Mouse (Mus musculus) stomach, postnatal 0 days (tissue): ENCODE results near the gene Unc119b. TPM values are rescaled to one million over a fixed set of nuclear protein-coding genes. Genes with fewer than 3 reads are reported as not detected.

Experiments
- ATAC-seq: fragments of 200-750 bp; cut with Nextera tagmentation; 2 replicates; pipeline ENCODE4 v1.8.0; 2017; ENCODE audit not compliant: low FRiP score, low TSS enrichment
- DNase-seq: peaks from one replicate; pipeline ENCODE4 v3.0.0-alpha.2; 2016; ENCODE audit warnings: low spot score
- H3K27ac ChIP-seq: fragments of 300-500 bp; sonication (generic); replicated peaks from 2 replicates; pipeline ENCODE4 v1.5.1; 2014; ENCODE audit warnings: mild to moderate bottlenecking, control low read depth
- H3K27me3 ChIP-seq: fragments of 300-500 bp; sonication (generic); 2 replicates; pipeline ENCODE4 v1.6.1; 2014; ENCODE audit warnings: low read length; ENCODE audit not compliant: control insufficient read depth, insufficient read depth
- H3K36me3 ChIP-seq: fragments of 300-500 bp; sonication (generic); 2 replicates; pipeline ENCODE4 v1.6.1; 2014; ENCODE audit warnings: low read length, mixed read lengths; ENCODE audit not compliant: control insufficient read depth, insufficient read depth
- H3K4me1 ChIP-seq: fragments of 300-500 bp; sonication (generic); replicated peaks from 2 replicates; pipeline ENCODE4 v1.6.1; 2014; ENCODE audit warnings: antibody characterized with exemption; ENCODE audit not compliant: control insufficient read depth, insufficient read depth
- H3K4me2 ChIP-seq: fragments of 300-500 bp; sonication (generic); replicated peaks from 2 replicates; pipeline ENCODE4 v1.6.1; 2014; ENCODE audit warnings: low read depth, mild to moderate bottlenecking, control low read depth, moderate library complexity
- H3K4me3 ChIP-seq: fragments of 300-500 bp; sonication (generic); 2 replicates; pipeline ENCODE4 v1.5.1; 2014; ENCODE audit warnings: low read depth, low read length, control low read depth
- H3K9ac ChIP-seq: fragments of 300-500 bp; sonication (generic); 2 replicates; pipeline ENCODE4 v1.6.1; 2014; ENCODE audit warnings: mild to moderate bottlenecking, low read length, control low read depth, mixed read lengths
- H3K9me3 ChIP-seq: fragments of 300-500 bp; sonication (generic); 2 replicates; pipeline ENCODE4 v1.6.1; 2016; ENCODE audit warnings: low read length; ENCODE audit not compliant: control insufficient read depth
- CTCF ChIP-seq: IDR thresholded peaks from 2 replicates; pipeline ENCODE4 v1.5.1; 2016; ENCODE audit warnings: antibody characterized with exemption, low read depth, mild to moderate bottlenecking, moderate library complexity
- EP300 ChIP-seq: optimal IDR thresholded peaks from 2 replicates; pipeline ENCODE3; 2016; ENCODE audit warnings: antibody characterized with exemption
- WGBS: fragments of 180-500 bp; shearing (Covaris S2); extraction: QIAGEN DNeasy Blood & Tissue Kit; methylation state at CpG from one replicate; pipeline ENCODE4 v1.1.7; 2014; 5-methylcytosine and 5-hydroxymethylcytosine counted together
- polyA plus RNA-seq: library from polyadenylated mRNA; unstranded; fragments of >200 nt; fragmentation: Nextera tagmentation; extraction: Ambion mirVana; gene quantifications from 2 replicates; pipeline ENCODE4 v1.2.1, GENCODE M21; 2015

Unc119b gene
- polyA plus RNA-seq, 1 experiment from 2014 or later: 12.9 TPM

DNA sequence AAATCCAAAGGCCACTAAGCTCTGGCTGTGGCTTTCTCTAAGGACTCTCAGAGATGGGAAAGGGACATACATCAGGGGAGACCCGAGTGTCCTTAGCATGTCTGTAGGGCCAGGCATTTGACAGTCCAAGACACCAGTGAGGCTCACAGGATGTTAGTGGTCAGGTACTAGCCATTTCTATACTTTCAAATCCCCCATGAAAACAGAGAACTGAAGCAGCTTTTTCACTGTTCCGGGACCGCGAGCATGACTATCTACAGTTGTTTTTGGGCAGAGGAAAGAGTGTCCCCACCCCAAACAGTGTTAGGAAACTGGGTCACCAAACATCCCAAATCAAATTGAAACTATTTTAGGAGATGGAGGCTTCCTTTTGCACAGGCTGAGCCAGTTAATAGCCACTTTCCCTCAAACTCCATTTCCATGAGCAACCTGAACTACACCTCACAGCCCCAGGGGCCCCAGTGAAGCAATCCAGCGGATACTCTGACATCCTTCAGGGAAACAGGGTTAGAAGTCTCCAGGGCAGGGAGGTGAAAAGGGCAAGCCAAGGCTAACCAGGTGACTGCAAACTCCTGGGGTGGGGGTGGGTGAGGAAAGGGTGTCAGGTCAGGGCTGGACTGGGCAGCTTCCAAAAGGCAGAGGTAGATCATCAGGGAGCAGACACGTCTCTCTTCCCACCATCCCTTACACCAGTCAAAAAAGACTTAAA lies 1.3 kb downstream of the Unc119b start:
- Histone ChIP-seq H3K4me3 (peak overlapping the region; percentile 92), H3K4me2 (peak overlapping the region; percentile 99), H3K27me3 (no peaks in the 10 kb centered on the region), H3K36me3 (0 out of 2 replicates have a peak, but pooled peaks cover 3% of the 10 kb centered on the region), H3K4me1 (no peaks in the 10 kb centered on the region; the same call in 1 of the 2 replicates), H3K9ac (no peak overlapping the region), H3K9me3 (no peaks in the 10 kb centered on the region), H3K27ac (no peak overlapping the region)
- ATAC-seq (no peak), DNase-seq (no peak)
- WGBS: 57% methylated on average over 6 of the region's 6 CpGs
- TF ChIP-seq CTCF (no peak), EP300 (no peak)

DNA sequence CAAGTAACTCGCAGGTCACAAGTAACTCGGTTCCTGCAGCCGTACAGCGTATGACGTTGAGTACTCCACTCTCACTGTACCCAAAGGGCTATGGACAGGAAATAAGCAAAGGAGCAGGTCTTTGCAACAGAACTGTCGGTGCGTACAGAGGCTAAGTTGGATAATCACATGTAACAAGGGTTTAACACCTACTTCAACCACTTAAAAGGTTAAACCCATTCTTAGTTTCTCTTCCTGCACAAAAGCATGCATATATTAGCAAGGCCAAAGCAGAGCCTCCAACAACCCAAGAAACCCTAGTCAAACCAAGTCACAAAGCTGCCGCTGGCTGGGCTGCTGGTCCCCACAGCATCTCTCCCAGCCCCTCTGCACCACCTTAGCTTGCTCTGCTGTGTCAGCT lies 2.3 kb downstream of the Unc119b start:
- H3K36me3 ChIP-seq: 0 out of 2 replicates have a peak, but pooled peaks cover 3% of the 10 kb centered on the region
- H3K9ac ChIP-seq: no peak overlapping the region
- no peaks in the 10 kb centered on the region for H3K9me3 ChIP-seq
- no peak overlapping the region for H3K4me3 ChIP-seq
- no peaks in the 10 kb centered on the region; the same call in 1 of the 2 replicates for H3K4me1 ChIP-seq
- TF ChIP-seq CTCF (no peak), EP300 (no peak)
- no peak overlapping the region for H3K4me2 ChIP-seq
- H3K27me3 ChIP-seq: no peaks in the 10 kb centered on the region
- ATAC-seq: no peak
- WGBS: 91% methylated on average over 8 of the region's 8 CpGs
- no peak overlapping the region for H3K27ac ChIP-seq
- DNase-seq: no peak

GRCm38 (mm10) chr5:115129328-115129727 lies 5.4 kb downstream of the Unc119b start:
- H3K36me3 ChIP-seq: peaks cover 3% of the 10 kb centered on the region; the same call in 1 of the 2 replicates
- no peaks in the 10 kb centered on the region for H3K9me3 ChIP-seq
- H3K27ac ChIP-seq: no peak overlapping the region
- H3K27me3 ChIP-seq: no peaks in the 10 kb centered on the region
- DNase-seq (no peak), ATAC-seq (no peak)
- no peak overlapping the region for H3K4me3 ChIP-seq
- 80% methylated on average over 6 of the region's 6 CpGs for WGBS
- no peak overlapping the region for H3K9ac ChIP-seq
- peaks cover 3% of the 10 kb centered on the region; the same call in 1 of the 2 replicates for H3K4me1 ChIP-seq
- peak; percentile 19; the same call in 1 of the 2 replicates for TF ChIP-seq CTCF
- no peak for TF ChIP-seq EP300
- no peak overlapping the region for H3K4me2 ChIP-seq

DNA sequence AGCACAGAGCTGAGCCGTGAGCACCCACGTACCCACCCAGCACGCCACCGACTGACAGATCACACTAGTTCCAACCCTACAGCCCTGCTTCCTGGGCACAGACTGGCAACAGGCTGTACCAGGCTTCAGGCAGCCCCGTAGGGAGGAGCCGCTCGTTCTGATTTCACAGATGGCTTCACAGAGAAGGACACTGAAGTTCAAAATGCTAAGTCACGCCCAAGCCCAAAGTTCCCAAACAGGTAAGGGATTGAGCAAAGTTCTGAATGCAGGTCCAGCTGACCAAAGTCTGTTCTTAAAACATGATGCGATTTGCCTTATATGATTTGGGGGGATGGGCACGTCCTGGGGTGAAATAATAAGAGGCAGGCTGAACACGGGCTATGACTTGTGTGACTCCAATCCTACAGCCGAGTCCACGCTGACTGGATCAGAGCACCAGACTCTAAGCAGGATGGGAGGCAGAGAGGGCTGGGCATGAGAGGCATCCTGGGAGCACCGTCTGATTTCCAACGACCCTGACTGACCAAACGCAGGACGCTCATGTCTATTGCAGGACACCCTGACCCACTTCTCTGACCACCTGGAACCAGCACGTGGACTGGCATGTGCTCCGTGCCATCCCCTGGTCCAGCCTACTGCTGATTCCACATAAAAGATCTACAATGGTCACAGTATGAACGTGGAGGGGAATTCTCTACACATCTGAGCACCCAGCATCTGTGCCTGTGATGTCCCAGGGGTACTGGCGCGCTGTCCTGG lies 7.2 kb downstream of the Unc119b start:
- H3K27ac ChIP-seq: no peak overlapping the region
- H3K4me3 ChIP-seq: no peak overlapping the region
- H3K4me2 ChIP-seq: no peak overlapping the region
- DNase-seq (no peak), ATAC-seq (no peak)
- H3K36me3 ChIP-seq: peaks cover 3% of the 10 kb centered on the region; the same call in 1 of the 2 replicates
- H3K27me3 ChIP-seq: no peaks in the 10 kb centered on the region
- no peak overlapping the region for H3K9ac ChIP-seq
- no peaks in the 10 kb centered on the region for H3K9me3 ChIP-seq
- WGBS: 92% methylated on average over 22 of the region's 22 CpGs
- 0 out of 2 replicates have a peak, but pooled peaks cover 3% of the 10 kb centered on the region for H3K4me1 ChIP-seq
- TF ChIP-seq CTCF (no peak), EP300 (no peak)

- DNase-seq: peak; percentile 55
- peaks cover 3% of the 10 kb centered on the region; the same call in 1 of the 2 replicates for H3K36me3 ChIP-seq
- peak; percentile 77 for ATAC-seq
- no peak for TF ChIP-seq CTCF
- no peak for TF ChIP-seq EP300
- H3K27ac ChIP-seq: no peak overlapping the region
- no peaks in the 10 kb centered on the region for H3K9me3 ChIP-seq
- WGBS: 86% methylated on average over 28 of the region's 28 CpGs
- no peak overlapping the region for H3K4me2 ChIP-seq
- 0 out of 2 replicates have a peak, but pooled peaks cover 3% of the 10 kb centered on the region for H3K4me1 ChIP-seq
- H3K27me3 ChIP-seq: no peaks in the 10 kb centered on the region
- no peak overlapping the region for H3K9ac ChIP-seq
- H3K4me3 ChIP-seq: no peak overlapping the region
Measured at GRCm38 (mm10) chr5:115126578-115127312, 8.0 kb downstream of the Unc119b start.
